Mouse (Mus musculus) heart, postnatal 25 days (tissue): ENCODE results near the gene Adamts4. TPM values are rescaled to one million over a fixed set of nuclear protein-coding genes. Genes with fewer than 3 reads are reported as not detected.

Source experiments
- DNase-seq: peaks from one replicate; pipeline ENCODE4 v3.0.0; 2022; ENCODE audit warnings: low spot score
- intact Hi-C: fragments of 180-260 bp; cut with DNase I; formaldehyde crosslinking; loops from one replicate; pipeline ENCODE4 v1.15.1; 2025
- total RNA-seq, 2 experiments: library from RNA; stranded (reverse); gene quantifications; 2 replicates each; pipeline ENCODE4 v1.2.3; 2021

The Adamts4 gene
- 1 to 10 TPM in 1 of 2 experiments, under 1 TPM in 1; 0.49 to 2.0 TPM for total RNA-seq

DNA sequence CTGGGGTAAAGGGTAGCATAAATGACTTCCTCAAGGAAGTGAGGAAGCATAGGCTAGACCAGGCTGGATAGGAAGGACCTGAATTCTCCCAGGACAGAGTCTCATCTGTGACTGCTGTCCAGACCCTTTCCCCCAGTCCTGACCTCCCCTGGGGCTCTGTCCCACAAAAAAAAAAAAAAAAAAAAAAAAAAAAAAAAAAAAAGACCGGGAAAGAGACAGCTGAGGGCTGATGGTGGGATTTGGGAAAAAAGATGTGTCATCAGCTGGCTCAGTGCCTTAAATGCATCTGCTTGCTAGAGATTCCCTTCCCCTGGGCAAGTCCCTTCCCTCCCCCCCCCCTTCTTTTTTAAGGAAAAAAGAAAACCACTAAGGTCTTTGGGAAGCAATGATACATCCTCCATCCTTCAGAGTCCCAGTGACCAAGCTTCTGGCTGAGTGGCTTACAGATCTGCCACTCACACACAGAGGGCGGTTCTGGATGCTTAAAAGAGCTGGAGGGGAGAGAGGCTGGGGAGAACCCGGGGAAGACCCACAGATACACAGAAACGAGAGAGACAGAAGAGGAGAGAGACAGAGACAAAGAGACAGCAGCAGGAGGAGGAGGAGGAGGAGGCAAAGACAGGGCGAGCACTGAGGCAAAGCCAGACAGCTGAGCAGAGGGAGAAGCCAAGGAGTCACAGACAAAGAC is at the start of gene Adamts4:
Gene Adamts4 (plus strand): TSS at position 509 of the 688 bp plus-strand sequence.
- DNase-seq, result peak; percentile 25
- intact Hi-C loops, result no loop called here

DNA sequence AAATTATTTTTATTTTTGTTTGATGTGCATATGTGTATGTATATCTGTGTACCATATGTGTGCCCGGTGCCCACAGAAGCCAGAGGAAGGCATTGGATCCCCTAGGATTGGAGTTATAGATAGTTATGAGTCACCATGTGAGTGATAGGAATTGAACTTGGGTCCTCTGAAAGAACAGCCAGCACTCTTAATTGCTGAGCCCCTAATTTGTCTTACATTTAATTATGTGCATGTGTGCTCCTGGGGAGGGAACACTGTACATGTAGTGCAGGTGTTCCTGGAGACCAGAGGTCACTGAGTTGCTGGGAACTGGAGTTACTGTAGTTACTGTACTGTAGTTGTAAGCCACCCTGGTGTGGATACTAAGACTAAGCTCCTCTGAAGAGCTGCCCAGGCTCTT is 49.5 kb upstream of the Adamts4 start:
- no peak for DNase-seq
- intact Hi-C loops, result no loop called here

DNA sequence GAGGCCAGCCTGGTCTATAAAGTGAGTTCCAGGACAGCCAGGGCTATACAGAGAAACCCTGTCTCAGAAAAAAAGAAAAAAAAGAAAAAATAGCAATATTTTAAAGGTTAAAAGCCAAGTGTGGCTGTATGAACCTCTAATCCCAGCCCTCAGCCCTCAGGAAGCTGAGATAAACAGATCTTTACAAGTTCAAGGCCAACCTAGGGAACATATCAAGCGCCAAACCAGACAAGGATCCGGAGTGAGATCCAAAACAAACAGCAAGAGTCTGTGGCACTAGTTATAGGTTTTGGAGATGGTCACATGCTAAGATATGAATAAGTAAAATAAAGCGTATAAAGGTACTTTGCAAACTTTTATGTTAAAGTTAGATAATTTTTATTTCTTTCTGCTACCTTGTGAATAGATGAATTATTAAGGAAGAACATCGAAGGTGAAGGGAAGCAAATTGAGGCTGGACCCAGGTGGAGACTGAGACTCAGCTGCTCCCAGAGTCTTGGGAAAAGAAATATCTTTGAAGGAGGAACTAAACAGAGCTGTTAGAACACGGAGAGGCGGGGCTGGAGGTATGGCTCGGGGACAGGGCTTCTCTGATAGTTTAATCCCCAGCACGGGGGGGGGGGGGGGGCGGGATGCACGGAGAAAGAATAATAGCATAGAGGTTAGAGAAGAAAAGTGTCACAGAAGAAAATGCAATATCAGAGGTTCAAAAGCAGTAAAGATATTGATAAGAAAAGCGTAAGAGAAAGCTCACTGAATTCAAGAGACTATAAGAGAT is 46.6 kb upstream of the Adamts4 start:
- intact Hi-C loops, result no loop called here
- no peak for DNase-seq

DNA sequence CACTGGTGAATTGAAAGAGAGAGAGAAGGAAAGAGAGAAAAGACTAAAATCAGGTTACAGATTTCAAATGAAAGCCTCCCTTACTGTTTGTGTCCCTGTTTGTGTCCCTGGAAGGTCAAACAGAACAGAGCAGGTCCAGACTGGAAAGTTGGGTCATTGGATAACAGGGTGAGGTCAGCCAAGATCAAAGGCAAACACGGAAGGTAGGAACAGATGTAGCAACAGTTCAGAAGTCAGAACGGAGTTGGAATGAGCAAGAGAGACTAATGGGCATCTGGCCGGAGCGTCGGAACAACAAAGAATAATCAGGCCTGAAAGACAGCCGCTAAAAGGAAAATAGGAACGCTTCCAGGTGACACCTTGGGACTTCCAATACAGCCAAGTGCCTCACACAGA is 46.0 kb upstream of the Adamts4 start:
- no peak for DNase-seq
- intact Hi-C loops, result no loop called here

DNA sequence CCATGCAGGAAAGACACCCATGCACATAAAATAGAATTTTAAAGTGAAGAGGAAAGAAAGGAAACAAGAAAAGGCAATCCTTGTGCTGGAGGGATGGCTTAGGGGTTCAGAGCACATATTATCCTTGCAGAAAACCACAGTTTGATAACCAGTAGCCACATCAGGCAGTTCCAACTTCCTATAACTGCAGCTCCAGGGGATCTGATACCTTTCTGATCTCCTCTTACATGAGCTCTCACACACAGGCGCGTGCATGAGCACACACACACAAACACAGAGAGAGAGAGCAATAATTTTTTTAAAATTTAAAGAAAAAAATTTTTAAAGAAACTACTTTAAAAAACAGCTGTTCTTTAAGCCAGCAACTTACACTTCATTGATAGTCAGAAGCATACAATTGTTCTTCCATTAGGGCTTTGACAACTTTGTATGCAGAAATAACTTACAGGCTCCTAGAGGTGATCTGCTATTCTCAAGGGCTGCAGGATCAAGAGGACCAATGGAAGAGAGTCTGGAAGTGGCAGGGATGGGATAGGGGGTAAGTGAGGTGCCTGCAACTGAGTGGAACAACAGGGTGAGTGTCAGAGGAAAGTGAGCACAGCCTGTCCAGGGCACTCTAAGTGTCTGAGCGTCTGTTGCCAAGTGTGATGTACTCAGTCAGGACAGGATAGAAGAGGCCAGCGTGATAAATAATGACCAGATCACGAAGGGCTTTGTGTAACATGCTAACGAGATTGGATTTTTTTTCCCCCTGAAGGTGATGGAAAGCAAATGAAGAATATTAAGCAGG is 44.3 kb upstream of the Adamts4 start:
- DNase-seq, result no peak
- intact Hi-C loops, result no loop called here

DNA sequence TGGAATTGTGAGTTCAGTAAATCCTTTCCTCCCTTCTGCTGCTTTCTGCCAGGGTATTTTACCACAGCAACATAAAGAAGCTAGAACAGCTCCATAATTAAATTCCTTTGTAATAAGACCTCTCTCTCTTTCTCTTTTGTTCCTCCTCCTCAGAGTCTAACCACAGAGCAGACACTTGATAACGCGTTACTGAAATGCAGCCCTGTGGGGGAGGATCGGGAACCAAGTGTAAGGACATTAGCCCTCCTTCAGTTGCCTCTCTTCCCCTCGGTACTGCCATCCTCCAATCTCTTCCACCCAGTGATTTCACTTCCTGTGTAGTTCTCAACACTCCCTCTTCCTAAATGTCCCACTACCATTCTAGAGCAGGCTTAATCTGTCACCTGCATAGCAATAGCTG is 40.8 kb upstream of the Adamts4 start:
- intact Hi-C loops, result no loop called here
- DNase-seq, result no peak

DNA sequence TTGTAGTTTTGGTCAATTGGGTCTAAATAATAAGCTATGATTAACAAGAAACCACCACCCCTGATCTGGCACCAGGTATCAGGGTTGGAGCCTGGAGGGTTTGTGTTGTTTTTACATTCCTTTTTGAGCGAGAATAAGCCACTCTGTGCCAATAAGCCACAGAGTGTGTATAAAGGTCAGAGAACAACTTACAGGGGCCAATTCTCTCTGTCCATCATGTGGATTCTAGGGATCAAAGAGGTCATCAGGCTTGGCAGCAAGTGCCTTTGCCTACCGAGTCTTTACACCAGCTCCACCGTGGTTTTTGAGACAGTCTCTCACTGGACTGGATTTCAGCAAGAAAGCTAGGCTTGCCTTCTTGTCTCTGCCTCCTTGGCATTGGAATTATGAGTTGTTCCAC is 37.4 kb upstream of the Adamts4 start:
- no peak for DNase-seq
- intact Hi-C loops, result no loop called here

DNA sequence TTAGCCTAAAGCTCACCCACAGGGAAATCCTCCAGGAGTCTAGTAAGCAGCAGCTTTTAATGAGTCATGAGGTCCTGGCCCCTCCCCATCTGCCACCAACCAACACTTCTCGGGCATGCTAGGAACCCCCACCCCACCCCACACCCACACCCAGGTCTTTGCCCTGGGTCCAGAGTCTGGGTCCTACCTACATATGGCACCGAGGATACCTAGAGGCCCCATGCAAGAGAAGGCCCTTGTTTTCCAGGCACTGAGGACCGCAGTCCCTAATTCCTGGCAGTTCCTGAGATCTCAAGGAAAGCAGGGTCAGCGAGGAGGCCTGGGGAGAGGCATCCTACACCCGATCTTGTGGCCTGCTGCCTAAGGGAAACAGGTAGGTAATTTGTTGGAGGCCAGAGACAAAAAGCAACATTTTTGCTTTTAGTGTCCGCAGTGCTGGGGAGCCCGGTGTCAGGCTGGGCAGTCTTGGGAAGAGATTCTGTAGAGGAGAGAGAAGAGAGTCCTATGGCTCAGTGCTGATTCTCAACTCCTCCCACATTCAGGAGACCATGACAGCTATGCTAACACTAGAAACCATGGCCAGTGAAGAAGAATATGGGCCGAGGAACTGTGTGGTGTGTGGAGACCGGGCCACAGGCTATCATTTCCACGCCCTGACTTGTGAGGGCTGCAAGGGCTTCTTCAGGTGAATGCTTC is 36.3 kb upstream of the Adamts4 start, which contains the start of gene Nr1i3:
Gene Nr1i3 (plus strand): TSS at position 170 of the 696 bp plus-strand sequence.
- DNase-seq, result no peak
- intact Hi-C loops, result no loop called here

DNA sequence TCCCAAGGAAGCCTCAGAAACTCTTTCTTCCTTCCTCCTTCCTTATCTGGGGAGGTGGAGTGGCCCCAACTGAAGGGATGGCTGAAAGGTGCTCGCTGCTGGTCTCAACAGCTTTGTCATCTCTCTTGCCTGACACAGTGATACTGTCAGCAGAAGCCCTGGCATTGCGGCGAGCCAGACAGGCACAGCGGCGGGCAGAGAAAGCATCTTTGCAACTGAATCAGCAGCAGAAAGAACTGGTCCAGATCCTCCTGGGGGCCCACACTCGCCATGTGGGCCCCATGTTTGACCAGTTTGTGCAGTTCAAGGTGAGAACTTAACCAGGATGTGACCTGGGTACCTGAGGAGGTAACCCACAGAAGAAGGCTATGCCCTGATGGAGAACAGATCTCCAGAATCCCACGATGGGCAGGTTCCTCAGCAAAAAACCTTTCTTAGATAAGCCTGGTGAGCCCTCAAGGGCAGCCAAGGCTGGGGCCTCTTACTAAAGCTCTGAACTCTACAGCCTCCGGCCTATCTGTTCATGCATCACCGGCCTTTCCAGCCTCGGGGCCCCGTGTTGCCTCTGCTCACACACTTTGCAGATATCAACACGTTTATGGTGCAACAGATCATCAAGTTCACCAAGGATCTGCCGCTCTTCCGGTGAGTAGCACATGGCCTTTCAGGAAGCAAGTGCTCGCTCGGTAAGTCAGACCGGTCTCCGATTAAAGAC is 33.8 kb upstream of the Adamts4 start:
- no peak for DNase-seq
- intact Hi-C loops, result no loop called here

DNA sequence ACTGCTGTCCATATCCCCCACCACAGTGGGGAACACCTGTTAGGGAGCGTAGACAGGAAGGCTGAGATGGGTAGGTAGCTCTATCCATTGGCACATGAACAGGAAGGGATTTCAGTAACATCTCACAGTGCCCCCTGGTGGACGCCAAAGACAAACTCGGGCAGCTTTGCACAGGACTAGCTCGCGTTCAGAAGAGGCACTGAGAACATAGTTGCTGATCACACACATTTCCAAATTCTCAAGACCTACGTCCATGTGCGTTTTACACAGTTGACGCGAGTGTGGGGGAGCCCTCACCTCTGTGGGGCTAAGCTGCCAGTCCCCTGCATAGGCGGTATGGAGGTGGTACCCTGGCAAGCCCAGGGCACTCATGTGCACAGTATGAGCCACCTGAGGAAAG is 29.4 kb upstream of the Adamts4 start:
- DNase-seq, result peak; percentile 57
- intact Hi-C loops, result loop anchor here (1.0 to 2.0 kb wide), 3 partner anchors 28 to 102 kb away; no protein-coding TSS in a partner anchor

DNA sequence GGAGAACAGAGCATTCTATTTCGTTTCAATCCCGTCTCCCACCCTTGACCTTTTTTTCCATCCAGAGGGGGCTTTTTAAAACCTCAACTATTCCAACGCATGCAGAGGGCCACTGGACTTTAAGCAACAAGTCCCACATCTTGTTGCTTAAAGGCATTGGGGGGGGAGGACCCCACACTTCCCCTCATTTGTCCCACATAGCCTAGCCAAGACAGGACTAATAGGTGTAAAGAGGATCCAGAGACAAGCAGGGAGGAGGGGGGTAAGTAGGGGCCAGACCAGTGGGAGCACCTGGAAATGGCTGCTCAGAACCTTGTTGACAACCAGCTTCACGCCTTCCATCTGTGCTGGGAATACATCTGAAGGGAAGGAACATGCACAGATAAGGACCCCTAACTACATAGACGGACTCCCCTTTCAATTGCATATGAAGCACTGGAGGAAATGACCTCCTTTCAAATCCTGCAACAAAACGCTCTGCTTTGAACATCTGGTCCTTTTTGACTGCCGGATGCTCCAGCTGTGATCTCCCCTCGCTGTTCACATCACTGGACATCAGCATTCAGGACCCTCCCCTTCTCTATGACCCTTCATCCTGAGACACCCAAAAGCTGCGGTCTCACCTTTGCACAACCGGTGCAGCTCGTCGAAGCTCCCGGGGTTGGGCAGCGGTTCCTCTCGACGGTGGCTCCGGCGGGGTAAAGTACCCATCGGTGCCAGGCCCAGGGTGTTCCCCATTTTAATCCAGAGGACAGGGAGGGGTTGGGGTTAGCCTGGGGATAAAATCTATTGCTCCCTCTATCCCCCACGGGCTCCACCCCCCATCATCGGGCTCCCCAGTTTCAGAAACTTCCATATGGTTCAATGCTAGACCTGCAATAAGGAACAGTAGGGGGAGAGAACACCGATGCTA is 28.7 kb upstream of the Adamts4 start:
- no peak for DNase-seq
- intact Hi-C loops, result loop anchor here (2.0 kb wide), 2 partner anchors 29 to 103 kb away; no protein-coding TSS in a partner anchor

DNA sequence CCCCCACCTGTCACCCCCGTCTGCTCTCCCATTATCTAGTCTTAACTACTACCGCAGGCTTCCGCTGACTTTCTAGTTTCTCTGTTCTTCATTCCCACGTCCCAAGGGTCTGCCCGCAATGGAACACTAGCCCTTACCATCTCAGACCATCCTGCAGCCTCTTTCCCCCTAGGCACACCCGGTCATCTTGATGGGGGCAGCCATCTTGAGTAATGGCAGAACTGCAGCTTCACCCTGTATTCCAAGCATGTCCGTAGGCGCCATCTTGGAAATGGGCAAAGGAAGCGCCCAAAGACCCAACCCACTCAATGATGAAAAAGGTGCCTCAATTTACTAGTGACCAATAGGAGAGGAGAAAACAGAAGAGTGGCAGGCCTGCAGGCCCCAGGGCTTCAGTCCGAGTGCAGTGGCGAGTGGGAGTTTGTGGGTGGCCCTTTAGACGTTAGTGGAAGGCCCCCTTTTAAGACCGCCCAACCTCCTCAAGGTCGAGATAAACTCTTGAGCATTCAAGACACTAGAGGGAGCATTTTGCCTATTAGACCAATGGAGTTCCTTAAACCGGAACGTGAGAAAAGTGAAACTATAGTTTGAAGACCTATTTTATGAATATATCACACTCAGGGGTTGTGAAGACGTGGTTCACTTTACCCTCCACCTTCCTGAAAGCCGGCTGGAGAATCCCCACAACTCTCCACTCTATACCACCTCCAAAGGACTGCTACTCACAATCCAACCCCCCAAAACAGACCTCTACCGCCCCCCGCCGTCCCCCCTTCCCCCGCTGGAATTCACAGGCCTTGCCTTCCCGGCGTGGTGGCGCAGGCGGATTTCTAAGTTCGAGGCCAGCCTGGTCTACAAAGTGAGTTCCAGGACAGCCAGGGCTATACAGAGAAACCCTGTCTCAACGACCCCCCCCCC is 27.7 kb upstream of the Adamts4 start, which contains the start of gene Tomm40l:
Gene Tomm40l (minus strand): TSS at position 277 of the 918 bp plus-strand sequence.
- peak; percentile 97 for DNase-seq
- intact Hi-C loops, result no loop called here

DNA sequence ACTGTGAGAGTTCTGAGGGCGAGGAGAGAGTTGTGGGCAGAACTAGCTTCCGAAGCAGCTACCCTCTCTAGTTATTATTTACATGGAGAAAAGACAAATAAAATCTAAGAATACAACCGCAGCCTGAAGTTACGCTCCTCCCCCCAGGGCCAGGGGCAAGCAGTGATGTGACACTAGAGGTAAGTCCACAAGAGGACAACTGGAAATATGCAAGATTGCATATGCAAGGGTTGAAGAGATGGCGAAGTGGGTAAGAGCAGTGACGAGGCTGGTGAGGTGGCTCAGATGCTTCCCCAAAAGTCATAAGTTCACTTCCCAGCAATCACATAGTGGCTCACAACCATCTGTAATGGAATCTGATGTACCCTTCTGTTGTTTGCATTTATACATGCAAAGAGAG is 27.1 kb upstream of the Adamts4 start:
- no peak for DNase-seq
- intact Hi-C loops, result no loop called here

DNA sequence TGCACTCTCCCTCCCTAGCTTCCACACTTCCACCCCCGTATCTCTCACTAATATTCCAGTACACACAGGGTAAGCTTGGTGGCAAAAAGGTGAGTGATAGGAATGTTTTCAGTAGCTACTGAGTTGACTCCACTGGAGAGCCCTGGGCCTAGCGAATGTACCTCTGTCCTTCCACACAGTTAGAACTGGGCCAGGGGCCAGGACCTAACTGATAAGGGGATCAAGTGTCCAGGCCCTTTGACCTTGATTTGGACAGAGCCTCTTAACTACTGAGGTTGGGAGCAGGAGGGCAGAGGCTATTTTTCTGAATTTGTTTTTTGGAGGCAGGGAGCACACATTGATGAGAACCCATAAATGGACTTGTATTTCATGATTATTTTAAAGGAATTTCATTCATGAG is 26.4 kb upstream of the Adamts4 start:
- DNase-seq, result no peak
- intact Hi-C loops, result no loop called here

DNA sequence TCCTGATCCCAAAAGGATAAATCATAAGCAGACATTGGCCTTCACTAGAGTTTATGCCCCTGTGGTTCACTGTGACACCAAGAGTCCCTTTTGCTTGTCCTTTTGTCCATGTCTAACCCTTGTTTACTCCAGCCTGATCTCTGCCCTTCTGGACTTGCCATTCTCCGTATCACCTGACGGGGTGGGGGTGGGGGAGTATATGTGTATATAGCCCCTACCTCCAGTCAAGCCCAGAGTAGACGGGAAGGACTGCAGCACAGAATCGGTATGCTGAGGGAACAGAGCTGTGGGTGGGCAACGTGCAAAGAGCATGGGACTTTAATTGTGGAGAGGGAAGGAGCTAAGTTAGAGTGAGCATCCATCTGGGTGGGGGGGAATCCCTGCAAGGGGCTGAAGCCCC is 25.4 kb upstream of the Adamts4 start, which contains the start of gene Apoa2:
Gene Apoa2 (plus strand): TSS at position 198 of the 400 bp plus-strand sequence.
- no peak for DNase-seq
- intact Hi-C loops, result no loop called here

DNA sequence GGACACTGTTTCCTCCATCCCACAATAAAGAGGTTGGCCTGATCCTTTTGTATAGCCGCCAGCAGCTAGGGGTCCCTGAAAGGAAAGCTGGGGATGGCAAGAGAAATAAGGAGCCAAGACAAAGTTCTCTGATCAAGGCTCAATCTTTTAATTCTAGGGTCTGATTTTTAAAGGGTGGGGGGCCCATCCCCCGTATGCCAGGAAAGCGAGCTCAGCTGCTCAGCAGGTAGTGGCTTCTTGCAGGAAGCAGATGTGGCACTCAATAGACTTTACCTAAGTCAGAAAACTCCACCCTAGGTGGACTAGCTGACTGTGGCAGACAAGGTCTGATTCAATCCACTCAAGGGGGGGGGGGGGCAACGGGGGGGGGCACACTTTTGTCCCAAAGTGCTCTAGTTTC is 23.4 kb upstream of the Adamts4 start:
- no peak for DNase-seq
- intact Hi-C loops, result loop anchor here (2.0 kb wide), 1 partner anchor 30 kb away; no protein-coding TSS in a partner anchor

DNA sequence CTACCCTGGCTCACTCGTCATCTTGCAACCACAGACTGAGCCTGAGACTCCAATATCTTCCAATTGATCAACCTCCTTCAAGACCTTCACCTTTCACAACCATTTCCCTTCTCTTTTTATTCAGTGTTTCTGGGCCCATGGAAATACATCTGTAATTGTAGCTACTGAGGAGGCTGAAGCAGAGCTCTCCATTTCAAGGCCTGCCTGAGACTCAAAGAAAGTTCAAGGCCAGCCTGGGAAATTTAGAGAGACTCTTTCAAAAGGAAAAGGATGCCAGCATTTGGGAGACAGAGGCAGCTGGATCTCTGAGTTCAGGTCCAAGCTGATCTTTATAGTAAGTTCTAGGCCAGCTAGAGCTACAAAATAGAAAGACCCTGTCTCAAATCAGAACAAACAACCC is 22.3 kb upstream of the Adamts4 start:
- no peak for DNase-seq
- intact Hi-C loops, result loop anchor here (2.0 kb wide), 1 partner anchor 29 kb away; no protein-coding TSS in a partner anchor
